ENCODE assay signal across 23 mouse cellular contexts in genomic region chr15:27390567-27390966, GRCm38 (mm10).
"Had no signal": no experiment of that assay in that cellular context is flagged by ENCODE, and none has a peak within 500 bp of the region (broad histone marks: within the 10 kb centered on the region; RNA-seq: fewer than 3 reads in every experiment).

No protein-coding gene starts in this region.

- ATAC-seq: hindbrain, embryonic 16.5 days; intestine, embryonic 16.5 days; liver, embryonic 12.5 days had no signal

- H3K27me3 ChIP-seq: hindbrain, embryonic 13.5 days; limb, embryonic 13.5 days; limb, embryonic 15.5 days; liver, embryonic 12.5 days had no signal

- H3K27ac ChIP-seq: gastrocnemius, adult 2 months; heart, adult 2 months; hindbrain, embryonic 13.5 days; limb, embryonic 13.5 days; limb, embryonic 15.5 days; liver, embryonic 12.5 days; liver, embryonic 14.5 days had no signal

- H3K4me2 ChIP-seq: heart, embryonic 11.5 days; hindbrain, embryonic 13.5 days; limb, embryonic 13.5 days; limb, embryonic 15.5 days; liver, embryonic 12.5 days had no signal

- H3K4me3 ChIP-seq: gastrocnemius, adult 2 months; heart, adult 2 months; hindbrain, embryonic 13.5 days; limb, embryonic 13.5 days; limb, embryonic 15.5 days; liver, embryonic 12.5 days had no signal

- H3K36me3 ChIP-seq: hindbrain, embryonic 13.5 days; limb, embryonic 13.5 days; limb, embryonic 15.5 days; liver, embryonic 12.5 days had no signal

- H3K9ac ChIP-seq: hindbrain, embryonic 13.5 days; limb, embryonic 13.5 days; limb, embryonic 15.5 days; liver, embryonic 12.5 days; liver, embryonic 14.5 days had no signal

- H3K4me1 ChIP-seq: hindbrain, embryonic 13.5 days; limb, embryonic 13.5 days; limb, embryonic 15.5 days; liver, embryonic 12.5 days had no signal

- H3K9me3 ChIP-seq: hindbrain, embryonic 13.5 days; limb, embryonic 13.5 days; limb, embryonic 15.5 days; liver, embryonic 12.5 days had no signal

- DNase-seq: gastrocnemius, adult 2 months; gastrocnemius, postnatal 10 days; gastrocnemius, postnatal 25 days; heart, adult 11 months; heart, adult 2 months; heart, postnatal 10 days; heart, postnatal 4 days; kidney, adult 11 months; kidney, adult 2 months; kidney, adult 9 months; kidney, postnatal 14 days; kidney, postnatal 36 days; layer of hippocampus, adult 9-11 months; layer of hippocampus, postnatal 36 days; left cerebral cortex, postnatal 4 days had no signal
